Mouse (Mus musculus) lung, postnatal 14 days (tissue): ENCODE data around the gene Med14.

Source experiments
- DNase-seq: peaks from one replicate; pipeline ENCODE4 v3.0.0; 2021

The Med14 gene

DNA sequence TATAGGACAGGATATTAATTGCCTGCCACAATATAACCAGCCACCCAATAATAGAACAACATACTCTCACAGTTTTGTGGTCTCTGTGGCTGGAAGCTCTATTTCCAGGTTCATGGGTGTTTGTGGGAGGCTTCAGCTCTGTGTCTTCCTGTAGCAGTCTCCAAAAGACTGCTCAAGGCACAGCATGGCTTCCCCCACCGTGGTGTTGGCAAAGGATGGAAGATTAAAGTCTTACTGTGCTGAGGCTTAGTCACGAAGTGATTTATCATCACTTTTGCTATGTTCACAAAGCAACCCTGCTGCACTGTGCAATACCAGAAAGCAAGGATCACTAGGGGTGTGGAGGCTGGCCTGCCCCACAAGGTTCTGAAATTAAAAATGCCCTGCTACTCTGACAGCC, 108.0 kb downstream of the Med14 start:
- no peak for DNase-seq

DNA sequence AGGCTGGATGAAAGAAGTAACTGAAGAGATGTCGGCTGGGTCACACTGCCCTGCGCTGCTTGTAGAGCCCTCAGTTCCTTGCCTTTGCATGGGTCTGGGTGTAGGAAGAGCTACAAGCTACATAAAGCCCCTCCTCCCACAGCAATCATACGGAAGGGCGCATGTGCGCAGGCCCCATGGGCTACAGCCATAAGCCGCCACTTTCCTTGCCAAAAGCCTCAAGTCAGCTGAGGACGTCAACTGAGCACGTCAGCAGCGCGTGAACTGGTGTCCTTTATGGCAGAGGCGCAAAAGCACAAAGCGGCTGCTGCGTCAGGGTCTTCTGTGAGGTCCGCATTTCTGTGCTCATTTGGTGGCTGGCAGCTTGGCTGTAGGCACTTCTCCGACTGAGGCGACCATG, 110.0 kb downstream of the Med14 start:
- DNase-seq = no peak

DNA sequence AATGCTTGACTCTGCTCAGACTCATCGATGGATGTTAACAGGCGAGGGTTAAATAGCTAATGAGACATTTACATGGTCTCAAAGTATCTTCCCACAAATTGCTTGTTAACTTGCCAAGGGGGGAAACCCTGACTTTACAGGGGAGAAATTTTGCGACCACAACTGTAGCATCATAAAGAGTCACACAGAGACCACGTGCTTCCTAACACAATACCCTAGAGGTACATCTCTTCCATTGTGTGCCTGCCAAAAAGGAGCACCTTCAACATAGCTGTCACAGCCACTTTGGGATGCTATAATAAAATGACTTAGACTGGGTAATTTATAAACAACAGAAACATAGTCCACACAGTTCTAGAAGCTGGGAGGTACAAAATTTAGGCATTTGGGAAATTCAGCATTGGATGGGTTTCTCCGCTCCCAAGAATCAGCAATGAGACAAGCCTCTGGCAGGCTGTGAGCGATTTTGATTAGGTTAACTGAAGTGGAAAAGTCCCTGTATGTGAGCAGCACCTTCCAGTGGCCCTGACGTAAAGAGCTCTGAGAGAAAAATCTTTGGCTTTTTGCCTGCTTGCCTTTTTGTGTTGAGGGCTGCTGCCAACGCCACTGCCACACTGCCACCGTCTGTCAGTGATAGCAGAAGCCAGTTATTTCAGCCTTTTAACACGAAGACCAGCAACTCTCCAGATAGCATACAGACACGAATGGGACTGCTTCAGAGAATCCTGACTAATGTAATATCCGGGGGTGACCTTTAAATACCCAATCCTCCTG, 116.2 kb downstream of the Med14 start:
- DNase-seq = no peak

DNA sequence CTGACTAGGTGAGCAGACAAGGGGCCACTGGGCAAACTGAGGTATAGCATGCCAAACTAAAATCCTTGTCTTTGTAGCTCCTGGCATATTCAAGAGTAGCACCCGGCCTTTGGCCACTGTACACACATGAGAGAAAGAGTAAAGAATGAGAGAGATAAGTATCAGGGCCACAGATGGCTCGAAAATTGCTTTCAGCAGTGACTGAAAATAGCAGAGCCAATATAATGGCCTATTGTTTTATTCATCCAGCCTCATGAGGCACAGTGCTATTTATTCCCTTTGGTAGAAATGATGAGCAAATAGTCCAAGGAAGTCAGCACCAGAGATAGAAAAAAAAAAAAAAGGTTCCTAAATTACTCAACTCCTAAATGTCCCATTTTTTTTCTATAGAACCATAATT, 116.9 kb downstream of the Med14 start:
- DNase-seq = no peak
